Mouse (Mus musculus): ENCODE measurements at regions not wholly inside any gene's neighbourhood (a gene's known extent, or its start where the extent isn't known, plus 50 kb on each side); places are given as distances from the start of the nearest gene placed in this dataset.
A peak's percentile ranks its signal among the peaks of the same experiment; 100 is the strongest.
"Not testable (repeated sequence)": the region's sequence is repeated elsewhere in the genome, so short reads cannot be mapped to it uniquely, and the experiment has no call there.

DNA sequence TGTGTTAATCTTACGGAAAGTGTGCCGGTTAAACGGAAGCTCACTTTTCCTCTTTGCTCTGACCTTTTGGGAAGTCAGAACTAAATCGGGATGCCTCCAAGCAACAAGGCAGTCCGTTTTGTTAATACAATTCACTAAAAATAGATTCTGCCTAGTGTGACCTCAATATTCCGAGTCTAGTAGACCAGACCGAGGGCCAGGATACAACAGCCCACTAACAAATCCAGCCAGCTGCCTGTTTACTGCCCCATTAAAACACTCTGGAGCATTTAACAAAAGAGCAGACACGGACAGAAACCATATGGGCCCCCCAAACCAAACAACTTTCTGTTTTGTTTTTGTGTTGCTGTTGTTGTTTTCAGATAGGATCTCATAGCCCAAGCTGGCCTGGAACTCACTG is 127.1 kb upstream of the Nebl start:
- 0 out of 2 replicates have a peak overlapping the region, but pooled peaks have one; percentile 8 for H3K4me2 ChIP-seq
- H3K4me3 ChIP-seq, result no peak overlapping the region
- peak overlapping the region; percentile 52 for H3K27ac ChIP-seq
- no peaks in the 10 kb centered on the region for H3K27me3 ChIP-seq
- no peak overlapping the region for H3K9ac ChIP-seq
- H3K4me1 ChIP-seq, result peaks cover 39% of the 10 kb centered on the region
- H3K36me3 ChIP-seq, result no peaks in the 10 kb centered on the region
- no peaks in the 10 kb centered on the region for H3K9me3 ChIP-seq
- peak; percentile 44; the same call in 1 of the 2 replicates for ATAC-seq (ENCODE audit: borderline replicate concordance, extremely low read depth, low FRiP score, low TSS enrichment)
- WGBS, result 31% methylated on average over 8 of the region's 8 CpGs

DNA sequence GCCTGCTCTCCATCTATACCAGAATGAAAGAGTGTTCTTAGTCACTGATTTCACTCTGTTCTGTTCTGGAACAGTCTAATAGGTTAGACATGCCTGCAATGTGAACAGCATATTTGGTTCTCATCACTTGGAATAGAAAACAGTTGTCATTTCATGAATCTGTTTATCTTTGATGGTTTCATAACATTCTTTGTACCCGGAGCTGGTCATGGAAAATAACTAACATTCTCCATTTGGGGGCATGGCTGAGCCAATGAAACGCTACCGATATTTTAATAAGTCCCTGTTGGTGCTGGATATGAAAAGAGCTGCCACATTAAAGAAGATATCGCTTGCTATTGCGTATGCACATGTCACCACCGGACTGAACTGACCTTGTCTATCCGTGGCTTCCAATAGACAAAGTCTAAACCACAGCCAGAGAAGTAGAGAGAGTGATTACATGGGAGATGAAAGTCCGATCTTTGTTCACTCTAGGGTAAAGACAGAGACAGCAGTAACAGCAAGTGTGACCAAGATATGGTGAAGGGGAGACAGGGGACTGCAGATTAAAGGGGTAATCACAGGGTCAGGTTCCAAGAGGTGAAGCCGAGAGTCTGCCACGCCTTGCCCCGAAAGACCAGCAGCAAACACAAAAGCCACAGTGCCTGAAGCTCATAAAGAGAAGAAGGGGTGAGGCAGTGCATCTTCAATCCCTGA is 124.5 kb upstream of the Nebl start:
- H3K9ac ChIP-seq, result no peak overlapping the region
- no peak overlapping the region for H3K27ac ChIP-seq
- no peaks in the 10 kb centered on the region for H3K36me3 ChIP-seq
- no peaks in the 10 kb centered on the region for H3K9me3 ChIP-seq
- no peak; the same call in 1 of the 2 replicates for ATAC-seq (ENCODE audit: borderline replicate concordance, extremely low read depth, low FRiP score, low TSS enrichment)
- no peak overlapping the region for H3K4me2 ChIP-seq
- H3K27me3 ChIP-seq, result no peaks in the 10 kb centered on the region
- H3K4me3 ChIP-seq, result no peak overlapping the region
- peaks cover 36% of the 10 kb centered on the region for H3K4me1 ChIP-seq
- whole genome bisulfite sequencing, result 71% methylated on average over 11 of the region's 11 CpGs

DNA sequence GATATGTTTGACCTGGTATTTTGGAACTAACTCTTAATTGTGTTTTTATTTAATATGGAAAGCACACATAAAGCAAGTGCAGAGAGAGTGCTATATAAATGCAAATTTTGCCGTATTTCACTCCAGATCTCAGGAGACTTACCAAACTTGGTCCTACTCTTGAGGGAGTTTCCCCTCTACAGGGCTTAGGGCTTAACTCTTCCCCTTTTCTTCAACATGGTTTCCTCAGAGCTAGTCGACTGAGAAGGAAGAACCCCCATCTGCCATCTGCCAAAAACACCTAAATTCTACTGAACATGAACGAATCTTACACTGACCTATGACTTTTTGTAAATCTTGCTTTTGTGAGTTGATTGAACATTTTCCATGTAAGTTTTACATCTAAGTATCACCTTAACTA is 122.8 kb upstream of the Nebl start:
- Histone ChIP-seq H3K27ac (no peak overlapping the region), H3K9ac (no peak overlapping the region), H3K4me3 (no peak overlapping the region), H3K9me3 (no peaks in the 10 kb centered on the region), H3K4me2 (no peak overlapping the region), H3K4me1 (peaks cover 31% of the 10 kb centered on the region), H3K36me3 (no peaks in the 10 kb centered on the region), H3K27me3 (no peaks in the 10 kb centered on the region)
- 51% methylated on average over 3 of the region's 3 CpGs for WGBS
- no peak for ATAC-seq (ENCODE audit: borderline replicate concordance, extremely low read depth, low FRiP score, low TSS enrichment)

DNA sequence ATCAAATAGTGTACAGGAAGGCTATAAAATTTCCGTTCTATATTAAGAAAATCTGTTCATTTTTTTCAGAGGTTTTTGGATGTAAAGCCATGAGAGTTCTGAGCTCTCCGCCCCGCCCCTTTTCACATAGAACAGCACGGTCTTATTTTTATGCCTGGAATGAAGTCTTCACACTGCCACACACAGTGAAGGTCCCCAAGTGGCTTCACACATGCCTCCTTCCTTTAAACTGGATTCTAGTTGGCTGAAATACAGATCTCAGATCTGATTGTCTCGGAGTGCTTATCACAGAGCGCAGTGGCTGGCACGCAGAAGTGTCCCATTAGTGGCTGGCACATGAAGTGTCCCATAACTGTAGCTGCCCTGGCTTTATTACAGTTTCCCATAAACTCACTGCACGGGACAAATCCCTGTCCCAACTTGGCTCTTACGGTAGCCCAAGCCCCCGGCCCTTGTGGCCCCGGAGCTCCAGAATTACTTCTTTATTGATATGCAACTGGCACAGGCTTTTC is 122.3 kb upstream of the Nebl start:
- no peaks in the 10 kb centered on the region for H3K36me3 ChIP-seq
- peaks cover 26% of the 10 kb centered on the region for H3K4me1 ChIP-seq
- H3K27me3 ChIP-seq, result no peaks in the 10 kb centered on the region
- no peak for ATAC-seq (ENCODE audit: borderline replicate concordance, extremely low read depth, low FRiP score, low TSS enrichment)
- peak overlapping the region; percentile 38; the same call in 1 of the 2 replicates for H3K4me2 ChIP-seq
- H3K4me3 ChIP-seq, result no peak overlapping the region
- H3K9me3 ChIP-seq, result no peaks in the 10 kb centered on the region
- 41% methylated on average over 11 of the region's 11 CpGs for WGBS
- H3K9ac ChIP-seq, result no peak overlapping the region
- H3K27ac ChIP-seq, result no peak overlapping the region

DNA sequence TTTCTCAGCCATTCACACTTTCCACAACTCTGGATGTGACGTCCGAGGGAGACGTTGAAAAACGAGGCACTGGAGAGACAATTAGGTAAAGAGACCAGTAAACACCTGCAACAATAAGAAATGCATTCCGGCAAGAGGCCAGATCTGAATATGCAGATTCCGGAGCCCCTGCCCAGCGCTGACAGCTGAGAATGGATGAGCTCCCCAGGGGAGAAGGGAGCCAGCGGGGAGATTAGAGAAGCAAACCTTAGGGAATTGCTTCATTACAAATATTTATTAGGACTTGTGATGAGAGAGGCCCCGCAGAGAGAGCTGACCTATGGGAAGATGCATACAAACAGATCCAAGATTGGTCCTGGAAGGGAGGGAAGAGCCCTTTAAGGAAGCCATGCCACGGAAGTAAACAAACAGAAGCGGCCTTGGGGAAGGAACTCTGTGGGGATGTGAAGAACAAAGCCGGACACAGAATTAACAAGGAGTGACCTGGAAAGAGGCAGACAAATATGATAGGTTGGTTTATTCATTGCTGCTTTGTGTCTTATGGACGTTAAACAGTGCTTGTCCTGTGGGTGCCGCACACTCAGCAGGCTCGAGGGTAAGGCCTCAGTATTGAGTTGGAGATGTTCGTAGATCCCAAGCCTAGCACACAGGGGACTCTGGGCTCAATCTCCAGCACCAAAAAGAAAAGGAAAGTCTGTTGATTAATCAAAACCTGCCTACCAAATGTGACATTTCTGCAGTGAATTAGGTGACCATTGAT is 121.7 kb upstream of the Nebl start:
- ATAC-seq (ENCODE audit: borderline replicate concordance, extremely low read depth, low FRiP score, low TSS enrichment), result no peak
- peak overlapping the region; percentile 38 for H3K4me2 ChIP-seq

DNA sequence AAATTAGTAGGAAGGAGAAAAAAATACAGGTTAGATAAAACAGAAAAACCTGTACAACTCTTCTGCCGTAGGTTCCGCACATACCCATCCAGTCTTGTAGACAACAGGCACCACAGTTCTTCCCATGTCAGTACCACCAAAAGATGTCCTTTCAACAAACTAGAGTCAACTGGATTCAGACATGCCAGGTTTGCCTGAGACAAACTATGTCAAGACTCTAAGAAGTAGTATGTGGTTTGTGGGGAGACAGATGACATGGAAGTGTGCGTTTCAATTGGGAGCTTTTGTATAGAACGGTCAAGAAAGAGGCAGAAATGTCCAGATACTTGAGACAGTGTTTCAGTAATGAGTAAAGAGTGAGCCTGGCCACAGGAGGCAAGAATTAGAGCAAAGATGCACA is 119.5 kb upstream of the Nebl start:
- Histone ChIP-seq H3K9me3 (no peaks in the 10 kb centered on the region), H3K9ac (no peak overlapping the region), H3K27ac (no peak overlapping the region), H3K27me3 (no peaks in the 10 kb centered on the region), H3K4me3 (no peak overlapping the region), H3K4me1 (peaks cover 16% of the 10 kb centered on the region), H3K4me2 (no peak overlapping the region), H3K36me3 (no peaks in the 10 kb centered on the region)
- ATAC-seq (ENCODE audit: borderline replicate concordance, extremely low read depth, low FRiP score, low TSS enrichment), result no peak
- WGBS, result 94% methylated on average over 4 of the region's 4 CpGs

More for the DNA sequence above, 121.7 kb upstream of the Nebl start:
- Histone ChIP-seq H3K27me3 (no peaks in the 10 kb centered on the region), H3K9me3 (no peaks in the 10 kb centered on the region), H3K27ac (no peak overlapping the region), H3K4me1 (peaks cover 20% of the 10 kb centered on the region), H3K4me3 (0 out of 2 replicates have a peak overlapping the region, but pooled peaks have one; percentile 4), H3K9ac (no peak overlapping the region), H3K36me3 (no peaks in the 10 kb centered on the region)
- WGBS, result 8% methylated on average over 16 of the region's 16 CpGs

DNA sequence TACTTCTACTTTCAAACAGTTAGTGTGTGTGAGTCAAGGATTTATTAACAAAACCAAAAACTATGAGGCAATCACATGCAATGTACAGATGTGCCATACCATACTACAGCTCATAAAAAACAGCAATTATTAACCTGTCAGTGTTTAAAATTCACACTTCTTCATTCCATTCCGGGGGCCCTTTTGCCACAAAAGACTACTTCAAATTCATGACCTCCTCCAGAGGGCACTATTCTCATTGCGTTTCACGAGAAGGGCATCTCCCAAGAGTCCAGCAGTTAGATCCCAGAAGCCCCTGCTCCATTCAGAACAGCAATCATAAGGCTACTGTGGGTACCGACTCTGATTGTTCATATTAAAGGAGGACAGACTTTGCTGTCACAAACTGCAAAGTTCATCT is 118.0 kb upstream of the Nebl start:
- Histone ChIP-seq H3K4me3 (no peak overlapping the region), H3K9me3 (no peaks in the 10 kb centered on the region), H3K4me2 (no peak overlapping the region), H3K4me1 (peaks cover 22% of the 10 kb centered on the region), H3K27ac (no peak overlapping the region), H3K27me3 (no peaks in the 10 kb centered on the region), H3K9ac (no peak overlapping the region), H3K36me3 (no peaks in the 10 kb centered on the region)
- ATAC-seq (ENCODE audit: borderline replicate concordance, extremely low read depth, low FRiP score, low TSS enrichment), result 0 out of 2 replicates have a peak, but pooled peaks have one; percentile 38
- 19% methylated on average over 4 of the region's 4 CpGs for WGBS

DNA sequence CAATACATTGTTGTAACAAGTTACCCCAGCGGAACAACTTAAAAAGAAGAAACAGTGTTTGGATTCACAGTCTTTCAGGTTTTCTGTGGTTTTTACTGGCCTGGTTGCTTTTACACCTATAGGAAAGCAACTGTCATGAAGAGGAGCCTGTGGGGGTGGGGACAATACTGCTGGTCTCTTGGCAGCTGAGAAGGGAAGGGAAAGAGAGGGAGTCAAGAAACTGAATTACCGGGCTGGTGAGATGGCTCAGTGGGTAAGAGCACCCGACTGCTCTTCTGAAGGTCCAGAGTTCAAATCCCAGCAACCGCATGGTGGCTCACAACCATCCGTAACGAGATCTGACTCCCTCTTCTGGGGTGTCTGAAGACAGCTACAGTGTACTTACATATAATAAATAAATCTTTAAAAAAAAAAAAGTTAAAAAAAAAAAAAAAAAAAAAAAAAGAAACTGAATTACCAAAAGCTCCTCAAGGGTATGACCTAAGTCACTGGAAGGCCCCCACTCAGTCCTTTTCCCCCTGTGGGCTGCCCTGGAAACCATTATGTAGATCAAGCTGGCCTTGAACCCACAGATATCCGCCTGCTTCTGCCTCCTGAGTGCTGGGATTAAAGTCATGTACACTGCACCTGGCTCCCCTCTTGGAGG is 114.3 kb upstream of the Nebl start:
- not testable (repeated sequence) for H3K9ac ChIP-seq; H3K27ac ChIP-seq; H3K4me3 ChIP-seq; H3K36me3 ChIP-seq; H3K27me3 ChIP-seq; H3K9me3 ChIP-seq; ATAC-seq (ENCODE audit: borderline replicate concordance, extremely low read depth, low FRiP score, low TSS enrichment); H3K4me2 ChIP-seq
- H3K4me1 ChIP-seq, result peaks cover 12% of the 10 kb centered on the region; the same call in 1 of the 2 replicates
- WGBS, result 77% methylated on average over 7 of the region's 7 CpGs

DNA sequence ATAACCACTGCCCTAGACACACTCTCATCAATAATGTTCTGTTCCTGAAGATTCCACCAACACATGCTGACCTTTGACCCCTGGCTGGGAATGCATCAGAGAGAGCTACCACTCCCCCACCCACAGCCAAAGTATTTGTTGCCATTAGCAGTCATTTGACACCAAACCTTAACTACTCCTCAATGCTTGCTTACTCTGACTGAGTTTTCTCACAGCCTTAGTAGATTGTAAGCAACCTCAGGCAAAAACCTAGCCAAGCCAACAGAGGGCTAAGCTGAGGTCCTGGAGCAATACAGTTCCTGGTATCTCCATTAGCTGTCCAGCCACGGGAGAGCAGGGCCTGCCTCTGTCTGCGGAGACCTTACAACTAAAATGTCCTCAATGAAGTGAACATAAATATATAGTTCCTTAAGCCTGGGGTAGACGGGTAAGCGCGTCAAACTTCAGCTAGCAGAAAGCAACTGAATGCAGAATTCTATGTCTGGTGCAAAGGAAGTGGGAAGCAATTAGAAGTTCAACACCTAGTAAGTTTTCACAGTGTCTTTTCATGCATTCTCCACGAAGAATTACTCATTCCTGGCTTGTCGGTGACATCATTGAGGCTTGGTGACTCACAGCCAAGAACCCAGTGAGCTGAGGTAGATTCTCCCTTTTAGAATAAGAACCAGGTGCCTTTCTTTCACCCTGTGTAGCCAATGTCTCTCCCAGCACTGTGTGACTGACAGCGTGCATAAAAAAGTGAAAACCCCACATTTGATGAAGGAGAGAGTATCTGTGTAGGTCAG is 113.6 kb upstream of the Nebl start:
- WGBS, result 59% methylated on average over 8 of the region's 8 CpGs
- H3K9ac ChIP-seq, result no peak overlapping the region
- no peak overlapping the region for H3K4me2 ChIP-seq
- H3K4me1 ChIP-seq, result peaks cover 15% of the 10 kb centered on the region
- ATAC-seq (ENCODE audit: borderline replicate concordance, extremely low read depth, low FRiP score, low TSS enrichment), result no peak
- H3K27ac ChIP-seq, result no peak overlapping the region
- H3K36me3 ChIP-seq, result no peaks in the 10 kb centered on the region
- no peaks in the 10 kb centered on the region for H3K9me3 ChIP-seq
- no peak overlapping the region for H3K4me3 ChIP-seq
- no peaks in the 10 kb centered on the region for H3K27me3 ChIP-seq

DNA sequence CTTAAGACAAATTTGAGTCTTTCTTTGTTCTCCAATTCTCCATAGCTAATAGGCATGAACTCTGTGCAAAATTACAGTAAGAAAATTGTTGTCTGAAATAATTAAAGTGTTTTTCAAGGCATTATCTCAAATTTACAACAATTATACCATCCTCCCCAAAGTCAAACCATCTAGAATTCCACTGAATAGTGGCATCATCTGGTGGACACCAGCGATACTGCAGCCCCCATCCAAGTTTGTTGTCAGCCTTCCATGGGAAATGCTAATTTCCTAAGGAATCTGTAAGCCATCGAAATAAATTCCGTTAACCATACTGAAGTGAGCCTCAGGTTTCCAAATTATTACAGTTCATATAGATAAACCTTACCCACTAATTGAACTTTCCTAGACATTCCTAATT is 110.7 kb upstream of the Nebl start:
- Histone ChIP-seq H3K36me3 (no peaks in the 10 kb centered on the region), H3K4me3 (no peak overlapping the region), H3K27ac (0 out of 2 replicates have a peak overlapping the region, but pooled peaks have one; percentile 43), H3K27me3 (no peaks in the 10 kb centered on the region), H3K4me2 (no peak overlapping the region), H3K9me3 (no peaks in the 10 kb centered on the region), H3K4me1 (peaks cover 19% of the 10 kb centered on the region), H3K9ac (no peak overlapping the region)
- WGBS, result 41% methylated on average over 3 of the region's 3 CpGs
- ATAC-seq (ENCODE audit: borderline replicate concordance, extremely low read depth, low FRiP score, low TSS enrichment), result no peak

DNA sequence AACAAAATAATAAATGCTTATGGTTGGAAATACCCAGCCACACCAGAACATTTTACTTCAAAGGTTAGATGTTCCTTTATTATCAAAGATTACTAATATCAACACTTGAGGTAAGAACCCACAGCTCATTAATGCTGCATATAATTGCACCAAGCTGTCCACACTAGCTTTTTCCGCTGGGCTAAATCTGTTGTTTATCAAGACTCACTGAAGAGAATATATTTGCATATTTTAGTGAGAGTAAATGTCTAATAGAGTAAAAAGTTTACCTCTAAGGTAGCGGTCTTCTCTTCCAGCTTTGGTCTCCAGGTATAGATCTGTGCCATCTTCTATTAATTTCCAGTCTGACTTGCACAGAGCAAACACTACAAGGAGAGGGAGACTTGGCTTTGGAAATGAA is 110.3 kb upstream of the Nebl start:
- no peak for ATAC-seq (ENCODE audit: borderline replicate concordance, extremely low read depth, low FRiP score, low TSS enrichment)
- 78% methylated on average over 2 of the region's 2 CpGs for WGBS
- H3K27ac ChIP-seq, result peak overlapping the region; percentile 43

More for the DNA sequence above, 110.3 kb upstream of the Nebl start:
- Histone ChIP-seq H3K27me3 (no peaks in the 10 kb centered on the region), H3K4me2 (no peak overlapping the region), H3K36me3 (no peaks in the 10 kb centered on the region), H3K4me1 (peaks cover 19% of the 10 kb centered on the region), H3K9me3 (no peaks in the 10 kb centered on the region), H3K4me3 (no peak overlapping the region), H3K9ac (no peak overlapping the region)
